Mouse (Mus musculus): ENCODE measurements around the gene Tex46. TPM values are rescaled to one million over a fixed set of nuclear protein-coding genes. Genes with fewer than 3 reads are reported as not detected.

The Tex46 gene
- polyA plus RNA-seq, 1 experiment, result not detected

GRCm38 (mm10) chr4:136636511-136636910, 26.3 kb downstream of the Tex46 start:
- Histone ChIP-seq H3K27ac (ENCODE audit: insufficient read depth, low read length) (no peak overlapping the region), H3K9me3 (replicated peaks; ENCODE audit: control insufficient read depth, insufficient read depth, low read length, poor library complexity, severe bottlenecking) (no peaks in the 10 kb centered on the region), H3K9ac (ENCODE audit: low read depth, poor library complexity, severe bottlenecking) (no peak overlapping the region), H3K4me3 (ENCODE audit: low read depth, low read length) (no peak overlapping the region), H3K27me3 (ENCODE audit: control insufficient read depth, insufficient read depth, low read length, poor library complexity, severe bottlenecking) (peaks cover 2% of the 10 kb centered on the region; the same call in 1 of the 2 replicates), H3K36me3 (ENCODE audit: control insufficient read depth, insufficient read depth, low read length, poor library complexity, severe bottlenecking) (no peaks in the 10 kb centered on the region), H3K4me1 (ENCODE audit: control insufficient read depth, insufficient read depth, low read length) (no peaks in the 10 kb centered on the region)
- TF ChIP-seq CTCF (IDR thresholded peaks at IDR 0.05; ENCODE audit: low read depth, low read length) (no peak), EP300 (IDR thresholded peaks at IDR 0.05; ENCODE audit: insufficient read depth, low read depth, low read length) (no peak), POLR2A (IDR thresholded peaks at IDR 0.05; ENCODE audit: insufficient read depth, low read length) (no peak)

- Histone ChIP-seq H3K9ac (ENCODE audit: low read depth, poor library complexity, severe bottlenecking) (peak overlapping the region; percentile 30), H3K4me1 (ENCODE audit: control insufficient read depth, insufficient read depth, low read length) (no peaks in the 10 kb centered on the region), H3K4me3 (ENCODE audit: low read depth, low read length) (peak overlapping the region; percentile 48), H3K9me3 (replicated peaks; ENCODE audit: control insufficient read depth, insufficient read depth, low read length, poor library complexity, severe bottlenecking) (no peaks in the 10 kb centered on the region), H3K36me3 (ENCODE audit: control insufficient read depth, insufficient read depth, low read length, poor library complexity, severe bottlenecking) (no peaks in the 10 kb centered on the region), H3K27ac (ENCODE audit: insufficient read depth, low read length) (no peak overlapping the region), H3K27me3 (ENCODE audit: control insufficient read depth, insufficient read depth, low read length, poor library complexity, severe bottlenecking) (peaks cover 2% of the 10 kb centered on the region; the same call in 1 of the 2 replicates)
- no peak for TF ChIP-seq POLR2A (IDR thresholded peaks at IDR 0.05; ENCODE audit: insufficient read depth, low read length)
- TF ChIP-seq CTCF (IDR thresholded peaks at IDR 0.05; ENCODE audit: low read depth, low read length), result no peak
- no peak for TF ChIP-seq EP300 (IDR thresholded peaks at IDR 0.05; ENCODE audit: insufficient read depth, low read depth, low read length)
Measured at GRCm38 (mm10) chr4:136636983-136637562, 26.8 kb downstream of the Tex46 start.

GRCm38 (mm10) chr4:136637563-136638229, 27.5 kb downstream of the Tex46 start:
- H3K27ac ChIP-seq (ENCODE audit: insufficient read depth, low read length), result no peak overlapping the region
- peaks cover 2% of the 10 kb centered on the region; the same call in 1 of the 2 replicates for H3K27me3 ChIP-seq (ENCODE audit: control insufficient read depth, insufficient read depth, low read length, poor library complexity, severe bottlenecking)

GRCm38 (mm10) chr4:136638230-136638750, 28.1 kb downstream of the Tex46 start:
- no peaks in the 10 kb centered on the region for H3K9me3 ChIP-seq (replicated peaks; ENCODE audit: control insufficient read depth, insufficient read depth, low read length, poor library complexity, severe bottlenecking)
- no peaks in the 10 kb centered on the region for H3K4me1 ChIP-seq (ENCODE audit: control insufficient read depth, insufficient read depth, low read length)
- no peak overlapping the region for H3K27ac ChIP-seq (ENCODE audit: insufficient read depth, low read length)
- H3K9ac ChIP-seq (ENCODE audit: low read depth, poor library complexity, severe bottlenecking), result peak overlapping the region; percentile 30; the same call in 1 of the 2 replicates
- H3K36me3 ChIP-seq (ENCODE audit: control insufficient read depth, insufficient read depth, low read length, poor library complexity, severe bottlenecking), result no peaks in the 10 kb centered on the region
- H3K27me3 ChIP-seq (ENCODE audit: control insufficient read depth, insufficient read depth, low read length, poor library complexity, severe bottlenecking), result peaks cover 2% of the 10 kb centered on the region; the same call in 1 of the 2 replicates
- TF ChIP-seq EP300 (IDR thresholded peaks at IDR 0.05; ENCODE audit: insufficient read depth, low read depth, low read length) (no peak), POLR2A (IDR thresholded peaks at IDR 0.05; ENCODE audit: insufficient read depth, low read length) (no peak), CTCF (IDR thresholded peaks at IDR 0.05; ENCODE audit: low read depth, low read length) (no peak)
- no peak overlapping the region for H3K4me3 ChIP-seq (ENCODE audit: low read depth, low read length)

More at GRCm38 (mm10) chr4:136637563-136638229, 27.5 kb downstream of the Tex46 start:
- no peak for TF ChIP-seq CTCF (IDR thresholded peaks at IDR 0.05; ENCODE audit: low read depth, low read length)
- no peak for TF ChIP-seq EP300 (IDR thresholded peaks at IDR 0.05; ENCODE audit: insufficient read depth, low read depth, low read length)
- no peak for TF ChIP-seq POLR2A (IDR thresholded peaks at IDR 0.05; ENCODE audit: insufficient read depth, low read length)
- Histone ChIP-seq H3K9ac (ENCODE audit: low read depth, poor library complexity, severe bottlenecking) (peak overlapping the region; percentile 30), H3K4me3 (ENCODE audit: low read depth, low read length) (peak overlapping the region; percentile 48), H3K36me3 (ENCODE audit: control insufficient read depth, insufficient read depth, low read length, poor library complexity, severe bottlenecking) (no peaks in the 10 kb centered on the region), H3K9me3 (replicated peaks; ENCODE audit: control insufficient read depth, insufficient read depth, low read length, poor library complexity, severe bottlenecking) (no peaks in the 10 kb centered on the region), H3K4me1 (ENCODE audit: control insufficient read depth, insufficient read depth, low read length) (no peaks in the 10 kb centered on the region)

DNA sequence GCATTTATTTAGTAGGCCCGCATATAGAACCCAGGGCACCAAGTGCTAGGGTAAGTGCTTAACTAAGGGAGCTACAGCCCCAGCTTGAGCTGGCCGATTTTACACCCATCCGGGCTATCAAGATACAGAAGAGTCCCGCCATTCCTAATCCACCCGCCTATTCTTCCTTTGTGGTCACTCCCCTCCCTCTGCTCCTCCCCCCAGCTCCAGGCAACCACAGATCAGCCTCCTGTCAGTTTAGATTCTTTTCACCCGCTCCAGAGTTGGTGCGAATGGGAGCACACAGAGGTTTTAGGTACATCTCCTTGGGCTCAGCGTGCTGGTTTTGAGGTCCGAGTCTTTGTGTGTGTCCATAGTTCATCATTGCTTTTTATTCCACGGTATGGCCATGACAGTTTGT, 28.7 kb downstream of the Tex46 start:
- Histone ChIP-seq H3K27ac (ENCODE audit: insufficient read depth, low read length) (no peak overlapping the region), H3K9me3 (replicated peaks; ENCODE audit: control insufficient read depth, insufficient read depth, low read length, poor library complexity, severe bottlenecking) (no peaks in the 10 kb centered on the region), H3K4me1 (ENCODE audit: control insufficient read depth, insufficient read depth, low read length) (no peaks in the 10 kb centered on the region), H3K4me3 (ENCODE audit: low read depth, low read length) (no peak overlapping the region), H3K27me3 (ENCODE audit: control insufficient read depth, insufficient read depth, low read length, poor library complexity, severe bottlenecking) (peaks cover 2% of the 10 kb centered on the region; the same call in 1 of the 2 replicates), H3K9ac (ENCODE audit: low read depth, poor library complexity, severe bottlenecking) (no peak overlapping the region), H3K36me3 (ENCODE audit: control insufficient read depth, insufficient read depth, low read length, poor library complexity, severe bottlenecking) (no peaks in the 10 kb centered on the region)
- TF ChIP-seq EP300 (IDR thresholded peaks at IDR 0.05; ENCODE audit: insufficient read depth, low read depth, low read length) (no peak), CTCF (IDR thresholded peaks at IDR 0.05; ENCODE audit: low read depth, low read length) (no peak), POLR2A (IDR thresholded peaks at IDR 0.05; ENCODE audit: insufficient read depth, low read length) (no peak)

All from ES-Bruce4 (cell line).